Mouse (Mus musculus): ENCODE data around the gene Kif27.

Gene Kif27

GRCm38 (mm10) chr13:58275599-58275998 is 83.3 kb downstream of the Kif27 start, which contains the start of gene Gkap1:
Gene Gkap1, minus strand, starts transcription at chr13:58275699.
- DNase-seq = no peak

- no peak for DNase-seq
Observed at GRCm38 (mm10) chr13:58275076-58275475, 83.8 kb downstream of the Kif27 start.

GRCm38 (mm10) chr13:58274259-58274991 is 84.5 kb downstream of the Kif27 start:
- DNase-seq = peak; percentile 50 to 69

- peak; percentile 26 to 58 for DNase-seq
Observed at GRCm38 (mm10) chr13:58273411-58274258, 85.3 kb downstream of the Kif27 start.

- no peak for DNase-seq
Observed at GRCm38 (mm10) chr13:58266864-58267263, 92.1 kb downstream of the Kif27 start.

GRCm38 (mm10) chr13:58263546-58263945 is 95.4 kb downstream of the Kif27 start:
- DNase-seq = no peak

- DNase-seq = no peak
Observed at GRCm38 (mm10) chr13:58261674-58262073, 97.2 kb downstream of the Kif27 start.

- no peak for DNase-seq
Observed at GRCm38 (mm10) chr13:58253268-58253667, 105.7 kb downstream of the Kif27 start.

- DNase-seq = no peak
Observed at GRCm38 (mm10) chr13:58248957-58249356, 110.0 kb downstream of the Kif27 start.
